Mouse (Mus musculus) WW6 (cell line): ENCODE data around the gene Lamp1.

Experiments
- DNase-seq: peaks from one replicate; pipeline ENCODE4 v3.0.0-alpha.2; 2013; ENCODE audit warnings: low read depth, low spot score

The Lamp1 gene

GRCm38 (mm10) chr8:13200301-13201012 is 41.5 kb downstream of the Lamp1 start, which contains the start of gene Grtp1:
Grtp1 (minus strand) TSS chr8:13200620.
- DNase-seq = no peak

GRCm38 (mm10) chr8:13201013-13201334 is 42.0 kb downstream of the Lamp1 start:
- DNase-seq = no peak

GRCm38 (mm10) chr8:13202041-13202440 is 43.1 kb downstream of the Lamp1 start:
- DNase-seq = no peak

GRCm38 (mm10) chr8:13202806-13203205 is 43.8 kb downstream of the Lamp1 start:
- no peak for DNase-seq

- DNase-seq = no peak
Observed at GRCm38 (mm10) chr8:13203472-13203871, 44.5 kb downstream of the Lamp1 start.

- no peak for DNase-seq
Observed at GRCm38 (mm10) chr8:13204371-13205140, 45.6 kb downstream of the Lamp1 start.

- DNase-seq = no peak
Observed at GRCm38 (mm10) chr8:13205311-13205710, 46.4 kb downstream of the Lamp1 start.

- DNase-seq = no peak
Observed at GRCm38 (mm10) chr8:13206290-13206689, 47.3 kb downstream of the Lamp1 start.

- DNase-seq = no peak
Observed at GRCm38 (mm10) chr8:13208627-13209355, 49.8 kb downstream of the Lamp1 start.

- no peak for DNase-seq
Observed at GRCm38 (mm10) chr8:13209770-13210169, 50.8 kb downstream of the Lamp1 start.

GRCm38 (mm10) chr8:13213479-13214268 is 54.7 kb downstream of the Lamp1 start:
- peak; percentile 70 for DNase-seq

- DNase-seq = no peak
Observed at GRCm38 (mm10) chr8:13216386-13216785, 57.4 kb downstream of the Lamp1 start.

GRCm38 (mm10) chr8:13217093-13217492 is 58.1 kb downstream of the Lamp1 start:
- no peak for DNase-seq

- no peak for DNase-seq
Observed at GRCm38 (mm10) chr8:13217986-13218385, 59.0 kb downstream of the Lamp1 start.

- DNase-seq = no peak
Observed at GRCm38 (mm10) chr8:13218441-13218840, 59.5 kb downstream of the Lamp1 start.

GRCm38 (mm10) chr8:13224426-13224825 is 65.5 kb downstream of the Lamp1 start:
- DNase-seq = no peak
